ENCODE assay signal across 30 mouse cellular contexts in the genomic region with DNA sequence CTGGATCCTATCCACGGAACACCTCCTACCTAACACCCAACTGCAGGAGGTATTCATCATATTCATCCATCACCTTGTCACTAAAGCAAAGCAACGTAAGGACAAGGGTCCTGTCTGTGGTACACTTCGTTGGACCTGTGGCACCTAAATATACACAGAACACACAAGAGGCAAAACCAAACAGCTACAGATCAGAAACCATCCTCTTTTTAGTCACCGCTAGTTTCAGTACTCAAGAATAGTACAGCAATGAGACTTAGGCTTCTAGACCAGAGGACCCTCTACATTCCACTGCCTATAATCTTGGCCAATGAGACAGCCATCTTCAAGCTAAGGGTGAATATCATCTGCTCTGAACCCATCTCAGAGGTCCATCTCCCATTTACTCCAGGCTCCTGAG.
"Had no signal": no experiment of that assay in that cellular context is flagged by ENCODE, and none has a peak within 500 bp of the region (broad histone marks: within the 10 kb centered on the region; RNA-seq: fewer than 3 reads in every experiment).

No protein-coding gene starts in this region.

- H3K9me3 ChIP-seq: limb, embryonic 10.5 days; limb, embryonic 12.5 days; limb, embryonic 13.5 days; limb, embryonic 15.5 days; liver, embryonic 12.5 days; liver, embryonic 13.5 days; liver, embryonic 15.5 days; lung, embryonic 15.5 days; megakaryocyte, embryonic 14.5 days; midbrain, embryonic 10.5 days; midbrain, embryonic 12.5 days; midbrain, embryonic 13.5 days; midbrain, embryonic 15.5 days; neural tube, embryonic 12.5 days had no signal

- H3K27me3 ChIP-seq: limb, embryonic 12.5 days; limb, embryonic 13.5 days; limb, embryonic 15.5 days; liver, embryonic 12.5 days; liver, embryonic 13.5 days; liver, embryonic 15.5 days; lung, embryonic 15.5 days; megakaryocyte, embryonic 14.5 days; midbrain, embryonic 12.5 days; midbrain, embryonic 13.5 days; midbrain, embryonic 15.5 days; neural tube, embryonic 12.5 days had no signal

- H3K4me2 ChIP-seq: limb, embryonic 12.5 days; limb, embryonic 13.5 days; limb, embryonic 15.5 days; liver, embryonic 11.5 days; liver, embryonic 12.5 days; liver, embryonic 13.5 days; liver, embryonic 15.5 days; lung, embryonic 14.5 days; lung, embryonic 15.5 days; midbrain, embryonic 11.5 days; midbrain, embryonic 12.5 days; midbrain, embryonic 13.5 days; midbrain, embryonic 15.5 days; neural tube, embryonic 12.5 days had no signal

- H3K9ac ChIP-seq: limb, embryonic 12.5 days; limb, embryonic 13.5 days; limb, embryonic 15.5 days; liver, embryonic 12.5 days; liver, embryonic 13.5 days; liver, embryonic 14.5 days; liver, embryonic 15.5 days; liver, postnatal 0 days; lung, embryonic 14.5 days; lung, embryonic 15.5 days; midbrain, embryonic 12.5 days; midbrain, embryonic 13.5 days; midbrain, embryonic 15.5 days; neural tube, embryonic 12.5 days had no signal

- H3K4me3 ChIP-seq: limb, embryonic 10.5 days; limb, embryonic 12.5 days; limb, embryonic 13.5 days; limb, embryonic 15.5 days; liver, embryonic 12.5 days; liver, embryonic 13.5 days; liver, embryonic 15.5 days; lung, embryonic 15.5 days; megakaryocyte, embryonic 14.5 days; midbrain, embryonic 10.5 days; midbrain, embryonic 12.5 days; midbrain, embryonic 13.5 days; midbrain, embryonic 15.5 days; myocyte; neural tube, embryonic 12.5 days had no signal

- H3K27ac ChIP-seq: limb, embryonic 10.5 days; limb, embryonic 12.5 days; limb, embryonic 13.5 days; limb, embryonic 15.5 days; liver, embryonic 12.5 days; liver, embryonic 13.5 days; liver, embryonic 14.5 days; liver, embryonic 15.5 days; lung, embryonic 15.5 days; macrophage; midbrain, embryonic 10.5 days; midbrain, embryonic 12.5 days; midbrain, embryonic 13.5 days; midbrain, embryonic 15.5 days; neural tube, embryonic 12.5 days had no signal

- H3K4me1 ChIP-seq: limb, embryonic 10.5 days; limb, embryonic 12.5 days; limb, embryonic 13.5 days; limb, embryonic 15.5 days; liver, embryonic 12.5 days; liver, embryonic 13.5 days; liver, embryonic 15.5 days; lung, embryonic 15.5 days; megakaryocyte, embryonic 14.5 days; midbrain, embryonic 10.5 days; midbrain, embryonic 12.5 days; midbrain, embryonic 13.5 days; midbrain, embryonic 15.5 days; neural tube, embryonic 12.5 days had no signal

- DNase-seq: left cerebral cortex, postnatal 4 days; liver; liver, embryonic 13.5 days; liver, postnatal 0 days; lung, adult 18-20 months; lung, adult 2 months; lung, embryonic 14.5 days; lung, postnatal 10 days; lung, postnatal 14 days; lung, postnatal 36 days; lung, postnatal 4 days; midbrain, embryonic 14.5 days had no signal
